Mouse (Mus musculus) heart, postnatal 0 days (tissue): Measurements from ENCODE around the gene Sema7a. TPM values are rescaled to one million over a fixed set of nuclear protein-coding genes. Genes with fewer than 3 reads are reported as not detected.
A peak's percentile ranks its signal among the peaks of the same experiment; 100 is the strongest.

Experiments
- ATAC-seq: fragments of 200-750 bp; cut with Nextera tagmentation; 2 replicates; pipeline ENCODE4 v1.8.0; 2017; ENCODE audit warnings: low read depth, moderate number of reproducible peaks, moderate library complexity; ENCODE audit not compliant: insufficient read depth
- DNase-seq: peaks from one replicate; pipeline ENCODE4 v3.0.0-alpha.2; 2016; ENCODE audit warnings: low spot score
- H3K27ac ChIP-seq: fragments of 300-500 bp; sonication (generic); 2 replicates; pipeline ENCODE4 v1.5.1; 2014; ENCODE audit warnings: low read depth, mild to moderate bottlenecking
- H3K27me3 ChIP-seq: fragments of 300-500 bp; sonication (generic); 2 replicates; pipeline ENCODE4 v1.6.1; 2014; ENCODE audit warnings: low read length, mixed read lengths; ENCODE audit not compliant: control insufficient read depth, insufficient read depth
- H3K36me3 ChIP-seq: fragments of 300-500 bp; sonication (generic); replicated peaks from 2 replicates; pipeline ENCODE4 v1.6.1; 2014; ENCODE audit warnings: low read length, mixed read lengths; ENCODE audit not compliant: control insufficient read depth, insufficient read depth
- H3K4me1 ChIP-seq: fragments of 300-500 bp; sonication (generic); 2 replicates; pipeline ENCODE4 v1.6.1; 2014; ENCODE audit warnings: antibody characterized with exemption; ENCODE audit not compliant: control insufficient read depth, insufficient read depth
- H3K4me2 ChIP-seq: fragments of 300-500 bp; sonication (generic); 2 replicates; pipeline ENCODE4 v1.6.1; 2014; ENCODE audit warnings: low read depth, mild to moderate bottlenecking, low read length, moderate library complexity
- H3K4me3 ChIP-seq: fragments of 300-500 bp; sonication (generic); 2 replicates; pipeline ENCODE4 v1.5.1; 2014; ENCODE audit warnings: low read depth, low read length
- H3K9ac ChIP-seq: fragments of 300-500 bp; sonication (generic); replicated peaks from 2 replicates; pipeline ENCODE4 v1.6.1; 2014; ENCODE audit warnings: low read depth, low read length, mixed read lengths
- H3K9me3 ChIP-seq: fragments of 300-500 bp; sonication (generic); replicated peaks from 2 replicates; pipeline ENCODE4 v1.6.1; 2016; ENCODE audit warnings: low read length; ENCODE audit not compliant: control insufficient read depth
- CTCF ChIP-seq: IDR thresholded peaks from 2 replicates; pipeline ENCODE4 v1.5.1; 2016; ENCODE audit warnings: antibody characterized with exemption, control low read depth, low read depth
- EP300 ChIP-seq: IDR thresholded peaks from 2 replicates; pipeline ENCODE4 v1.6.1; 2016; ENCODE audit warnings: antibody characterized with exemption, low read depth
- WGBS: fragments of 180-500 bp; shearing (Covaris S2); extraction: QIAGEN DNeasy Blood & Tissue Kit; methylation state at CpG from one replicate; pipeline ENCODE4 v1.1.7; 2014; 5-methylcytosine and 5-hydroxymethylcytosine counted together
- polyA plus RNA-seq: library from polyadenylated mRNA; unstranded; fragments of >200 nt; fragmentation: Nextera tagmentation; extraction: Ambion mirVana; gene quantifications from 2 replicates; pipeline ENCODE4 v1.2.1, GENCODE M21; 2015
- total RNA-seq: library from RNA; depleted of rRNA; stranded (reverse); fragments of >200 nt; gene quantifications from 2 replicates; pipeline ENCODE4 v1.2.3, GENCODE M21; 2014; ENCODE audit warnings: low replicate concordance

Gene Sema7a
- total and polyA plus RNA-seq, 2 experiments from 2014 or later = 1.2 to 16.8 TPM

DNA sequence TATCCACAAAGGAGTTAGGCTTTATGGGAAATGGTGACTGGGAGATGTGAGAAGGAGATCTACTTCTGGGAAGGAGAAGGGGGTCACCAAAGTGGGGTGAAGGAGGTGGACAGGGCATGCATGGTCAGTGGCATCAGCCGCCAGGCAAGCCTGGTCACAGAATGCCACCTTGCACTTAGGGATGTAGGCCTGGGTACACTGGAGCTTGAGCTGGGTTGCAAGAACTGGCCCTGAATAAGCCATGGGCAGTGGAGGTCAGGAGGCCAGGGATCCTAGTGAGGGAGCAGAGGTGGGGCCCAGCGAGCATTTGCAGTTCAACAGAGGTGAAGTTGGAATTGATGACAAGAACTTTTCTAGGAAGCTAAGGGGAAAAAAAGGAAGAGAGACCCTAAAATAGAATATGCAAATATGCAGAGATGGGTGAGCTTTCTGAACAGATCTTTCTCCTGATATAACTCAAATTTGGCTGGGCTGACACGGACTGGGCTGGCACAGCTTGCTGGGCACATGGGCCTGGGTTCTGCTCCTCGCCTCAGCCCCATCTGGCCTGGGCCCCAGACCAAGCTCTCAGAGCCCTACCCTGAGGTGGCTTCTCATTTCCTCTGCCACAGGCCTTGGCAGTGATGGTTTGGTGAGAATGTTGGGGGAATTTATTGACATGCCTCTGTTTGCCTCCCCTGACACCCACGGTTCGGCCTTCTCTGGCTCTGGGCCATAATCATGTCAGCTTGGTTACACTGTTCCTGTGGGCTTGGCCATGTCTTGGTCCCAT is 6.9 kb upstream of the Sema7a start:
- H3K9me3 ChIP-seq = no peaks in the 10 kb centered on the region
- peaks cover 22% of the 10 kb centered on the region for H3K36me3 ChIP-seq
- no peak overlapping the region for H3K4me2 ChIP-seq
- H3K9ac ChIP-seq = no peak overlapping the region
- no peak for TF ChIP-seq CTCF
- no peak for TF ChIP-seq EP300
- no peak for DNase-seq
- WGBS = 64% methylated on average over 6 of the region's 6 CpGs
- no peaks in the 10 kb centered on the region for H3K4me1 ChIP-seq
- H3K27ac ChIP-seq = no peak overlapping the region
- 0 out of 2 replicates have a peak, but pooled peaks cover 4% of the 10 kb centered on the region for H3K27me3 ChIP-seq
- H3K4me3 ChIP-seq = no peak overlapping the region
- ATAC-seq = no peak

- Histone ChIP-seq H3K4me2 (no peak overlapping the region), H3K4me1 (no peaks in the 10 kb centered on the region; the same call in 1 of the 2 replicates), H3K27me3 (peaks cover 22% of the 10 kb centered on the region), H3K36me3 (no peaks in the 10 kb centered on the region; the same call in 1 of the 2 replicates), H3K4me3 (no peak overlapping the region), H3K27ac (no peak overlapping the region), H3K9me3 (no peaks in the 10 kb centered on the region), H3K9ac (no peak overlapping the region)
- TF ChIP-seq EP300 (no peak), CTCF (peak; percentile 90)
- 29% methylated on average over 6 of the region's 6 CpGs for WGBS
- peak; percentile 88 for DNase-seq
- ATAC-seq = peak; percentile 55; the same call in 1 of the 2 replicates
Observed at GRCm38 (mm10) chr9:57935683-57936437, 4.1 kb upstream of the Sema7a start.

- WGBS = 86% methylated on average over 4 of the region's 4 CpGs
- H3K27ac ChIP-seq = no peak overlapping the region
- no peak overlapping the region for H3K9ac ChIP-seq
- TF ChIP-seq EP300 = no peak
- no peak for TF ChIP-seq CTCF
- ATAC-seq (no peak), DNase-seq (no peak)
- H3K4me3 ChIP-seq = no peak overlapping the region
- H3K27me3 ChIP-seq = peaks cover 35% of the 10 kb centered on the region
- H3K4me1 ChIP-seq = no peaks in the 10 kb centered on the region; the same call in 1 of the 2 replicates
- H3K9me3 ChIP-seq = no peaks in the 10 kb centered on the region
- no peak overlapping the region for H3K4me2 ChIP-seq
- no peaks in the 10 kb centered on the region for H3K36me3 ChIP-seq
Observed at GRCm38 (mm10) chr9:57937171-57937570, 2.7 kb upstream of the Sema7a start.

- DNase-seq = no peak
- WGBS = 64% methylated on average over 6 of the region's 6 CpGs
Observed at GRCm38 (mm10) chr9:57937651-57938050, 2.3 kb upstream of the Sema7a start.

DNA sequence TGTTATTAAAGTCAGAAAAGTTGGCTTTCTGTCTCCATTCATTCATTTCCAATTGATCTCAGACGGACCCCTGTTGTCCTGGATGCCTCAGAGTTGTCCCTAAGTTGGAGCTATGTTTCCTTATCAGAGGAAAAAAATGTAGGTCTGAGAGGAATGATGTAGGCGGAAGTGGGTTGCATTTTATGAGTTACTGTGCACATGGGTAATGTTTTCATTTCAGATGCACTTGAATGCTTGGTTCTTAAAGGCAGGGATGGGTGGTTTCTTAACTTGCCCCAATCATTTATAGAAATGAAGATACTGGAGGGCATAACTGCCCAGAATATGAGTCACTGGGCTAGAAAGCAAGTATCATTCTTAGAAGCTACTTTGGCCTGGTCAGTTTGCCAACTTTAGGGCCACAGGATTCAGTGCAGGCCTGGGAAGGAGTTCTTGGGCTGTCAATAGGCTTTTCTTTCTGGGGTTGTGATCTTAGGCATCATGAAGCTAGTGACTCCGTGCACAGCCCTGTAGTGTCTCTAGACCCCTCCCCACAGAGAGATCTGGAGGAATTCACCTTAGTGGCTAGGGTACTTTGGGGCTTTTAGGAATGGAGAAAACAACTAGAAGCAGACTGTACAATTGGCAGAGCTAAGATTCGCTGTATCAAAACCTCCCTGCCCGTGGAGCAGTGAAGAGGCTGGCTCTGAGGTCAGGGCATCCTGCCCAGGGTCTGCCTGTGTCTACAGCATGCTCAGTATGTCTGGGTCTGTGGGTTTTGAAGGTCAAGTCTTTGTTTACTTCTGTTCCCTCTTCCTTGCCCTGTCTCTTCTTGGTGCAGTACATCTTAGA is 1.5 kb upstream of the Sema7a start:
- no peak overlapping the region for H3K4me2 ChIP-seq
- H3K36me3 ChIP-seq = no peaks in the 10 kb centered on the region
- no peaks in the 10 kb centered on the region; the same call in 1 of the 2 replicates for H3K4me1 ChIP-seq
- no peak overlapping the region for H3K9ac ChIP-seq
- no peak for DNase-seq
- no peaks in the 10 kb centered on the region for H3K9me3 ChIP-seq
- no peak overlapping the region for H3K27ac ChIP-seq
- peaks cover 46% of the 10 kb centered on the region for H3K27me3 ChIP-seq
- no peak for ATAC-seq
- TF ChIP-seq EP300 = no peak
- TF ChIP-seq CTCF = no peak
- H3K4me3 ChIP-seq = no peak overlapping the region
- WGBS = 66% methylated on average over 5 of the region's 5 CpGs

More at GRCm38 (mm10) chr9:57937651-57938050, 2.3 kb upstream of the Sema7a start:
- H3K4me2 ChIP-seq = no peak overlapping the region
- H3K4me3 ChIP-seq = no peak overlapping the region
- H3K27ac ChIP-seq = no peak overlapping the region
- no peaks in the 10 kb centered on the region for H3K9me3 ChIP-seq
- TF ChIP-seq EP300 = no peak
- no peak for TF ChIP-seq CTCF
- H3K36me3 ChIP-seq = no peaks in the 10 kb centered on the region
- H3K9ac ChIP-seq = no peak overlapping the region
- ATAC-seq = no peak
- no peaks in the 10 kb centered on the region; the same call in 1 of the 2 replicates for H3K4me1 ChIP-seq
- peaks cover 40% of the 10 kb centered on the region for H3K27me3 ChIP-seq
